Mouse (Mus musculus) adrenal gland, adult 2 months (tissue): Measurements from ENCODE around the gene Nckap5l. TPM values are rescaled to one million over a fixed set of nuclear protein-coding genes. Genes with fewer than 3 reads are reported as not detected.
"Not testable (repeated sequence)": the region's sequence is repeated elsewhere in the genome, so short reads cannot be mapped to it uniquely, and the experiment has no call there.

Experiments used
- DNase-seq: peaks from one replicate; pipeline ENCODE4 v3.0.0; 2021
- polyA plus RNA-seq: library from polyadenylated mRNA; depleted of rRNA; stranded (reverse); fragments of >200 nt; gene quantifications from 2 replicates; pipeline ENCODE4 v1.2.3, GENCODE M21; 2012
- total RNA-seq, 2 experiments: library from RNA; stranded (reverse); gene quantifications; 2 replicates each; pipeline ENCODE4 v1.2.3; 2021

Nckap5l gene
- total and polyA plus RNA-seq, 3 experiments = 16.8 to 43.9 (median 20.4) TPM

GRCm38 (mm10) chr15:99469736-99470135 is 12.2 kb upstream of the Nckap5l start:
- DNase-seq = no peak

GRCm38 (mm10) chr15:99469067-99469466 is 11.5 kb upstream of the Nckap5l start:
- DNase-seq = peak; percentile 80

GRCm38 (mm10) chr15:99463194-99463593 is 5.6 kb upstream of the Nckap5l start:
- no peak for DNase-seq

DNA sequence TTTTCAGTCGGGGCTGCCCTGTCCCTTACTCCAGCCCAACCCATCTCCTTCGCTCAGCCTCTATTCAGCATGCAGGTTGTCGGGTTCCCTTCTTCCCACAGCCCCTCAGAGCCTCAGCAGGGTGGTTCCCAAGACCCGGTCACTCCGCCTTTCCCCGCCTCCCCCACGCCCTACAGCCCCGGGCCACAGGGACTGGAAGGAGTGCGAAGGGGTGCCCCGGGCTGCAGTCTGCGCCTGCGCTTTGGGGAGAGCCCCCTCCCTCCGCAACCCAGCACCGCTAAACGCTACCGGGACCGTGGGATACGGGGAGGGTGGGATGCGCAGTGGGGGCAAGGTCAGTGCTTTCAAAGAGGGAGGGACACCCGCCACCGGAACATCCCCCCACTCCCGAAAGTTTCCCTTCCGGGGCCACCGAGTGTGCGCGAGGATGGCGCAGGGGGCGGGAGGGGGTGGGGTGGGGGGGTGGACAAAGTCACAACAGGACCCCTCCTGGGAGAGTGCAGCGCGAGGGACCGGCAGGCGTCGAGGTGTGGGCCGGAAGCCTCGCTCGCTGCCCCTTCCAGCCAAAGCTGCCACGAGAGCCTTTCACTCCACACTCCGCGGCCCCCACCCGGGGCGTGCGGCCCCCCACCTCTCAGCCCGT is 464 bp downstream of the Nckap5l start:
- DNase-seq = peak; percentile 89

- no peak for DNase-seq
Measured at GRCm38 (mm10) chr15:99456338-99456962, 1.1 kb downstream of the Nckap5l start.

GRCm38 (mm10) chr15:99455415-99455814 is 2.1 kb downstream of the Nckap5l start:
- no peak for DNase-seq

DNA sequence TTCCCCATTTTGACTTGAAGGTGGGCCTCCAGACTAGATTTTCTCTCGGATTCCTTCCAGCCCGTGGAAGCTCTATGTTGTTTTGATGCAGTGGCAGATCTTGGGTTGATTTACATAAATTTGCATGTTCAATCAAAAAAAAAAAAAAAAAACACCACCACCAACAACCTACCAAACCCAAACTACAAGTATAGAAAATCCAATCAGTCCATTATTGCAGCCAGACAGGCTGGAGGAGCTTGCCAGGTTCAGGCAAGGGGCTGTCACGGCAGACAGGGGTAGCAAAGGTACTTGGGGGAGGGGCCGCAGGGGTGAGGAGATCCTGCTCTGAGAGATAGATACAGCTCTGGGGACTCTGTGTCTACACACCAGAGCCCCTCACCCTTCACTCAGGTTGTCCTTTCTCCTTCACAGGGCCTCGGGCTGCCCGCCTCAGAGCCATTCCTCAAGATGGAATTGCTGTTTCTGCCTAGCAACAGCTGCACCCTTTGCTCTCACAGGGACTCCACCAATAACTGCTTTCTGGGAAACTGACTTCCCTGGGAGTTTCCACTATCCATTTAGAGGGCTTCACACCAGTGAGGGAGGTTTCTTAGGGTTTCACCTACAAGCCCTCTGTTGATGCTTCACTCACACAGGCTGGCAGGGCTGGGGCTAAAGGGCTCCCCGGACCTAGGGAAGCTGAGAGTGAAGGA is 2.8 kb downstream of the Nckap5l start:
- no peak for DNase-seq

GRCm38 (mm10) chr15:99453153-99453900 is 4.2 kb downstream of the Nckap5l start:
- DNase-seq = no peak

DNA sequence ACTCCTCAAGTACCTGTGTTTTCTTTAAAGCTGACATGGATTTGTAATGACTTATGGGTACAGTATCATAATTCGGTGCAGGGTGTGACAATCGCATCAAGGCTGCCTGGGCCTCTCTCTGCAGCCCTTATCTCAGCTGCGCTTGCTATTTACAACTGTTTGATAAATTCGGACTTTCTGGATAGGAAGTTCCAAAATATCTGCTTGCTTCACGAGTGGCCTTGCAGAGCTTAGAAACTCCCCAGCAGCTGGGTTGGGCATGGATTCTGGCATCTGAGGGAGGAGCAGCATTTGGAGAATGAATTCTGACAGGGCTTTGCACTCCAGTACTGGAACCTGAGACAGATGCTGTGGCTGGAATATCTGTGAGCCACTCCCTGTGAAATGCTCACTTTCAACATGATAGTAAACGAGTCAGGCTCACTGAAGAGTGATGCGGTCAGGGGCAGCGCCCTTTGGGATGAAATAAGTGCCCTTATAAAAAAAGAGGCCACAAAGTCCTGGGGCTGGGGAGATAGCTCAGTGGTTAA is 7.7 kb downstream of the Nckap5l start:
- no peak for DNase-seq

GRCm38 (mm10) chr15:99449131-99449750 is 8.3 kb downstream of the Nckap5l start:
- peak; percentile 88 for DNase-seq

GRCm38 (mm10) chr15:99446136-99446535 is 11.4 kb downstream of the Nckap5l start:
- DNase-seq = not testable (repeated sequence)

- DNase-seq = no peak
Measured at GRCm38 (mm10) chr15:99445567-99445966, 12.0 kb downstream of the Nckap5l start.

- no peak for DNase-seq
Measured at GRCm38 (mm10) chr15:99442358-99442757, 15.2 kb downstream of the Nckap5l start.

GRCm38 (mm10) chr15:99440816-99441457 is 16.6 kb downstream of the Nckap5l start:
- DNase-seq = no peak

DNA sequence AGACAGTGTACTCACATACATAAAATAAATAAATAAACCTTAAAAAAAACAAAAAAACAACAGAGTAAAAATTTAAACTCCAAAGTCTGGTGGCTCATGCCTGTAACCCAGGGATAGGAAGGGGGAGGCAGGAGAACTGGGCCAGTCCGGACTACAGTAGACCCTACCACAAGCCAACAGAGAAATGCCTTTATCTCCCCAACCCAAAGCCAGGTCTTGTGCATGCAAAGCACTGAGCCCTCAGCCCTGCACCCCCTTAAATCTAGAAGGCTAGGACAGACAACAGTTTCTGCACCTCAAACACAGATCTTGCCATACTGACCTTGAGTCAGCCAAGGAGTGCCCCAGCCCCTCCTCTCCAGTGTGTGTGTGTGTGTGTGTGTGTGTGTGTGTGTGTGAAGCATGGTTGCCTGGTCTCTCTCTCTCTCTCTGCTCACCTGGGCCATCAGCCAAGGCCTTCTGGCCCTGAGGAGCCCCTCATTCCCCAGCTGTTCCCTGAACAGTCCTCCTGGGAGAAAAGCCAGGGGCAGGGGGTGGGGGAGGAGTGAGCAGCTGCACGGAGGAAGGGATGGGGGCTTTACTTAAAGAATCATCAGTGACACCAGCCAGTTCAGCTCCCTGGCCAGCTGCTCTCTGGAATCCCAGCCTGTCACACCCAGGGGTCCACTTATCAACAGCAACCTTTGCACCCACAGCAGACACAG is 17.3 kb downstream of the Nckap5l start:
- no peak for DNase-seq

- DNase-seq = no peak
Measured at GRCm38 (mm10) chr15:99438966-99439698, 18.4 kb downstream of the Nckap5l start.

DNA sequence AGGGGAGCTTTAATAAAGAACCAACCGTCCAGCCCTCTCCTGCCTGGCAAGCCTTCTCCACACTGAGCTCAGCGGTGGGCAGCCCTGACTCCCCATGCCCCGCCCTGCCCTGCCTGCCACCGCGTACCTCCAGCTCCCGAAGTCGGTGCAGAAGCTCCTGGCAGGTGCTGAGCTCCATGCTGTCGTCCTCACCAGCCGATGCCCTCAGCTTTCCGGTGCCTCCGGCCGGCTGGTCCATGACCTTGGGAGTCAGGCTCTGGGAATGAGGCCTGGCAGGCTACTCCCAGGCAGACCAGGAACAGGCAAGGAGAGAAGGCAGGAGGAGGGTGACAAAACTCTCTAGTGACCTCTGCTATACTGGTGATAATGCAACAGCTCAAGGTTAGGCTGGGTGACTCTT is 23.6 kb downstream of the Nckap5l start:
- peak; percentile 89 for DNase-seq

DNA sequence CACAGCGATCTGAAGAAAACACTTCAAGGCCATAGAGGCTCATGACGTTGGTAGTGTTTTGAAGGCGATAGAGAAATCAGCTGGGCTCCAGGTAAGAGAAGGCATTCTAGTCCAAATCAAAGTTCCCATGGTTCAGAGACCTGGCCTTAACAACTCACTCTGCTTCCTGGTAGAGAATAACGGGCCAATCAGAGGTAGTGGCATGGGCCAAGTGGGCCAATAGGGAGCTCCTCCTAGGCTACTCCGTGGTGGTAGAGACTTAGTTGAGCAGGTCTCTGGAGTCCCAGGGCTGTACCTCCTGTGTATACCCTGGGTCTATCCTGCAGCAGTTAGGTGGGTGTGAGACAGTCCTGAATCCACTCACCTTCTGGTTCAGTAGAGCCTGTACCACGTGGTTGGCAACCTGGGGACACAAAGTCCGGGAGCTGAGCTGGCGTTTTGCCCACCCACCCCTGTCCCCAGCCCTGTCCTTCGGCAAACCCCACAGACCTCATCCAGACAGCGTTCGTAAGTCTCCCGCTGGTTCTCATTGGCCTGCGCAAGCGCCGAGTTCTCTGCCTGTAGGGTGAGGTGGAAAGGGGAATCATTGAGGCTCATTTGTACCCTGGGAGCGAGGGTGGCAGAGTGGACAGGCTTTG is 24.3 kb downstream of the Nckap5l start:
- peak; percentile 54 for DNase-seq

DNA sequence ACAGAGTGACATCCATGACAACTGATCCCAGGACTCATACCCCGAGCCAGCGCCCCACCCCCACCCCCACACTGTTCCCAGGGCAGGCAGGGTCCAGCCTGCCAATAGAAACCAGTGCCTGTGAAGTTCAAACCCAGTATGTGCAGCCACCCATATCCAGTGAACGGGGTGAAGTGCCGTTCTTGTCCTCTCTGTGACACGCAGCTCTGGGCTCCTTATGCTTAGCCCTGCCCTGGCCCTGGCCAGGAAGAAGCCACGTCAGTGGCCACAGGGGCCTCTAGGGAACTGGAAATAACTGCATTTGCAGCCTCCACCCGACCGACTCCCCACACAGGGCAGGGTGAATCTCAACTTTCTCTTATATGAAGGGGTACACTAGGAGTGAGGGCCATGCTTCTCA is 25.6 kb downstream of the Nckap5l start:
- no peak for DNase-seq
